Comparison of ENCODE assay signal across 8 mouse cellular contexts in genomic region chrX:73451949-73452348, GRCm38 (mm10). TPM values are rescaled to one million over a fixed set of nuclear protein-coding genes. Genes with fewer than 3 reads are reported as not detected.
DNase-seq lines count a peak whose midpoint lies in the region; ATAC-seq lines count a peak whose summit lies in the region.

No protein-coding gene starts in this region.

- ATAC-seq in granulocyte monocyte progenitor cell, adult 5-6 weeks (replicated peaks; ENCODE audit: poor library complexity, severe bottlenecking) = peak; percentile 59
- peak; percentile 39; the same call in 1 of the 2 replicates for ATAC-seq in neutrophil, adult 5-6 weeks (ENCODE audit: extremely low read depth, insufficient number of reproducible peaks, low FRiP score, poor library complexity, severe bottlenecking)

- intact Hi-C loops in left cerebral cortex, postnatal 36 days (cut with DNase I) = no loop called here

- DNase-seq in left cerebral cortex, adult 18-20 months (ENCODE audit: low spot score in 2 of 2) = peak; percentile 59 to 76
- DNase-seq in left cerebral cortex, adult 11 months (ENCODE audit: low spot score) = no peak
- peak; percentile 75 for DNase-seq in NIH3T3 (ENCODE audit: low read depth)
- peak; percentile 74 to 76 for DNase-seq in cerebellum, postnatal 36 days
- peak; percentile 30 to 38 for DNase-seq in left cerebral cortex, postnatal 36 days (ENCODE audit: low spot score in 2 of 2)
- DNase-seq in thymus, postnatal 4 days = peak; percentile 82

RNA-seq across cellular contexts. Expression of gene Haus7, which starts 6.9 kb away (rescaled TPM):
- total RNA-seq in left cerebral cortex, adult 18-20 months (2021) = 10 to 100 TPM; 10.8 to 11.2 TPM
- total RNA-seq in granulocyte monocyte progenitor cell, adult 5-6 weeks (2014; fragmentation: Nextera tagmentation) = 24.2 and 29.1 TPM in 2 replicates
- 51.8 and 70.7 TPM in 2 replicates for total RNA-seq in granulocyte monocyte progenitor cell, adult 5-6 weeks (2017)
- total RNA-seq in left cerebral cortex, postnatal 36 days (2021) = 1 to 10 TPM; 6.7 to 8.9 TPM
- total RNA-seq in neutrophil, adult 5-6 weeks (2017) = 17.5 and 19.8 TPM in 2 replicates

RNA-seq across cellular contexts. Expression of gene Trex2, which starts 16.8 kb away (rescaled TPM):
- not detected for total RNA-seq in left cerebral cortex, adult 18-20 months (2021)
- not detected in 2 replicates for total RNA-seq in granulocyte monocyte progenitor cell, adult 5-6 weeks (2014; fragmentation: Nextera tagmentation)
- total RNA-seq in granulocyte monocyte progenitor cell, adult 5-6 weeks (2017) = not detected in 2 replicates
- total RNA-seq in left cerebral cortex, postnatal 36 days (2021) = not detected
- total RNA-seq in neutrophil, adult 5-6 weeks (2017) = not detected in 2 replicates

RNA-seq across cellular contexts. Expression of gene Bgn, which starts 31.5 kb away (rescaled TPM):
- 10 to 100 TPM; 17.4 to 18.5 TPM for total RNA-seq in left cerebral cortex, adult 18-20 months (2021)
- not detected in 2 replicates for total RNA-seq in granulocyte monocyte progenitor cell, adult 5-6 weeks (2014; fragmentation: Nextera tagmentation)
- not detected in 2 replicates for total RNA-seq in granulocyte monocyte progenitor cell, adult 5-6 weeks (2017)
- total RNA-seq in left cerebral cortex, postnatal 36 days (2021) = 10 to 100 TPM; 15.2 to 19.5 TPM
- not detected in 2 replicates for total RNA-seq in neutrophil, adult 5-6 weeks (2017)

RNA-seq across cellular contexts. Expression of gene Zfp92, which starts 41.1 kb away (rescaled TPM):
- total RNA-seq in left cerebral cortex, adult 18-20 months (2021) = 1 to 10 TPM; 1.5 to 2.8 TPM
- not detected in 2 replicates for total RNA-seq in granulocyte monocyte progenitor cell, adult 5-6 weeks (2014; fragmentation: Nextera tagmentation)
- total RNA-seq in granulocyte monocyte progenitor cell, adult 5-6 weeks (2017) = not detected in 2 replicates
- 1 to 10 TPM; 1.2 to 2.8 TPM for total RNA-seq in left cerebral cortex, postnatal 36 days (2021)
- not detected in 2 replicates for total RNA-seq in neutrophil, adult 5-6 weeks (2017)

RNA-seq across cellular contexts. Expression of gene Atp2b3, which starts 50.9 kb away (rescaled TPM):
- 10 to 100 TPM; 92.3 to 95.5 TPM for total RNA-seq in left cerebral cortex, adult 18-20 months (2021)
- total RNA-seq in granulocyte monocyte progenitor cell, adult 5-6 weeks (2014; fragmentation: Nextera tagmentation) = not detected in 2 replicates
- total RNA-seq in granulocyte monocyte progenitor cell, adult 5-6 weeks (2017) = not detected in 2 replicates
- total RNA-seq in left cerebral cortex, postnatal 36 days (2021) = 10 to 100 TPM; 95.2 to 98.6 TPM
- total RNA-seq in neutrophil, adult 5-6 weeks (2017) = not detected in 2 replicates

Comparison
In these comparisons a context has a peak if more than half of its experiments do, and no peak if none do; other contexts are left out.
1. RNA of gene Bgn, which starts 31.5 kb away (total RNA-seq): 15.2 to 19.5 TPM in left cerebral cortex, postnatal 36 days and 17.4 to 18.5 TPM in left cerebral cortex, adult 18-20 months; not detected in granulocyte monocyte progenitor cell, adult 5-6 weeks and not detected in neutrophil, adult 5-6 weeks; every median in the first group is over 10 times any median in the second.